Mouse (Mus musculus): ENCODE results near the gene Lyplal1.

Gene Lyplal1

DNA sequence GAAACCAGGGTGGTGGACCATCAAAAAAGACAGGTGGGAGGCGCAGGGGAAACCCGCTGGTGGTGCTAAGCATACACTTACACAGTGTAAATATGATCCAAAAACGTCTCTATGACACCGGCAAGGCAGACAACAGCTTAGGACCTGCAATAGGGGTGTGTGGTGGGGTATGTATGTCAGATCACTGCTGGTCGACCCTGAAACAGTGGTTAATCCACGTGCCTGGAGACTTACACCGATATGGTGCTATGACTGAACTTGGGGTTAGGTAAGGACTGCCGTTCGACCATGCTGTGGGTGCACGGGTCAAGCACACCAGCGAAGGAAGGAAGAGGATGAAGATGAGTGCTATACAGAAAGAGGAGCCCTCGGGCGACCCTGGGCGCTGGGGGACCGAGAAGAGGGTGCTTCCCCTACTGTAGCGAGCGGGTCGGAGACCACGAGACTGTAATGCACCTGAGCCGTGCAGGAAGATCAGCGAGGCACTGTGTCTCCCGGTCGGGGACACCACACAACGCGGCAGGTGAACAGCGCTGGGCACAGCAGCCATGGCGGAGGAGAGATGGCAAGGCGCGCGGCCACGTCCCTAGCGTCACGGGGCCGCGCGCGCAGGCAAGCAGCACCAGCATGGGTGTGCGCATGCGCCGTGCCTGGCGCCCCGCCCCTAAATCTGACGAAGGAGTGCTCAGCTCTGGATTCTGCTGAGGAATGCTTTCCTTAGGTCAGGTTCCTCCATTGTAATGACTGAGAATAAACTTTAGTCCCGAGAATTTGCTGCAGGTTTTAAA lies at the start of gene Lyplal1:
TSS of gene Lyplal1 (minus strand) at position 610 of the 788 bp plus-strand sequence.
- peak; percentile 94 for DNase-seq

DNA sequence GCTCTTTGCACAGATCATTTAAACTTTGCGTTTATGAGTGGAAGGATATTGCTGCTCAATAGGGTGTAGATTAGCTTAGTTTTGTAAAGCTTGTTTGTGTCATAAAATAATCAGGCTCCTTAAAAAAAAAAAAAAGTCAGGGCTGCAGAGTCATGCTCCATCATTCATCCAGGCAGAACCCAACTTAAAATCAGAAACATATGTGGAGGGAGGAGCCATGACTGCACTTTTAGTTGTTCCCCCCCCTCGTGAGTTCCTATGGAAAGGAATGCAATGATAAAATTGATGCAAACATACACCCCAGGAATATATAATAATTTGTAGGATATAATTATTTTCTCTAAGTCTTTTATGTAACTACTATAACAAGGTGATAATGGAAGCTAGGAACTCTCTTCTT lies 46.5 kb upstream of the Lyplal1 start:
- DNase-seq = no peak

DNA sequence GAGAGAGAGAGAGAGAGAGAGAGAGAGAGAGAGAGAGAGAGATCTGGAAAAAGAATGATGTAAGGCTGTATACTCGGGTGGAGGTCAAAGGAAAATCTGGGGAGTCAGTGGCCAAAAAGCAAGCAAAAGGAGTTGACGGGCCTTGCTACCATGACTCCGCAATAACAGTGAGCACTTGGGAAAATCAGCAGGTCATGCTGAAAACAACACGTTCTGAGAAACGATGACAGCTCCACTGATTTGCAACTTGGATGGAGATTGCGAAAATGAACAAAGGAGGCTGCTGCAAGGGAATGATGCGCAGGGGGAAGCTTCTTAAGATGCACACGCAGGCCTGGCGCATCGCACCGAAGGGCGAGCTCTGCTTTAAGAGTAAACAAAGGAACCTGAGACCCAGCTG lies 46.1 kb upstream of the Lyplal1 start:
- DNase-seq = no peak

DNA sequence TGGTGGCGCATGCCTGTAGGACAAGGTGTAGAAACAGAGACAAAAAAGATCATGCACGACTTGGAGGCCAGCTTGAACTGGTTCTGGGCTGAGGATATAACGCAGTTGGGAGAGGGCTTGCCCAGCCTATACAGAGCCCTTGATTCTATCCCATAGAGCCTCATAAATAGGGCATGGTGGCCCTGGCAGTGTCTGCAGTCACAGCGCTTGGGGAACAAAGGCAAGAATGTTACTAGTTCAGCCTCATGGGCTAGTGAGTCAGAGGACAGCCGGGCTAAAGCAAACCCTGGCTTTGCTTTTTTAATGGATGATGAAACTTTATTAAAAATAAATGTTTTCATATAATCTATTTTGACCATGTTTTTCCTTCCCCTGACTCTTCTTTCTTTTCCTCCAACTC lies 33.3 kb upstream of the Lyplal1 start:
- no peak for DNase-seq

DNA sequence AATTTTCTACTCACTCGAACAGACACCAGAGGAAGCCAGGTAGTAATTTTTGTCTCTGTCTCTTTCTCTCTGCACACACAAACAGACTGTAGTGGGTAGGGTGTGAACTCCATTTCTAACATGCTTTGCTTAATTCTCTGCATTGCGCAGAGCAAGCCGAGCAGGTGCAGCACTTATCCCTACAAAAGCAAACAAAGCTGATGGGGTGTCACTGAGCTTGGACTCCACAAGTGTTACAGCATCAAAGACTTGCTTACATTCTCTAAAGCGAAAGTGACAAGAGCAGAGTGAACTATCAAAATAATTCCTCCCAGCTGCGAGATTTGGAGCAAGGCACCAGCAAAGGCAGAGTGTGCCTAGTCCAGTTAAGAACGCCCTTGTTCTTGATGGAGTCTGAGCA lies 28.3 kb upstream of the Lyplal1 start:
- no peak for DNase-seq

DNA sequence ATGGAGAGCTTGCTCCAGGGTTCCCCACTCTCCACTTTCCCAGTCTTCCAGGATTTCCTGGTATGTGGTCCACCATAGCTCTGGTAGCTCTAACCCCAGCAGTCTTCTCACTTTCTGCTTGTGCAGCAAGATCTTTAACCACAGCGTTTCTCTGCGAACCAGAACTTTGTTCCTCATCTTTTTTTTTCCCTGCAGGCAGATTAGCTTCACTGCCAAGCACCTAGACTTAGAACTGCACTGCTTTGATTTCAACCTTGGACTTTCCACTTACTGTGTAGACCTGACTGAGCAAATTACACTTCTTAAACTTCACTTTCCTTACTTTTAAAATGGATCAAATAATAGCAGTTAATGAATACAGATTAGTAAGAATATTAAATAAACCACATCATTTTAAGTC lies 23.1 kb upstream of the Lyplal1 start:
- DNase-seq = peak; percentile 65

DNA sequence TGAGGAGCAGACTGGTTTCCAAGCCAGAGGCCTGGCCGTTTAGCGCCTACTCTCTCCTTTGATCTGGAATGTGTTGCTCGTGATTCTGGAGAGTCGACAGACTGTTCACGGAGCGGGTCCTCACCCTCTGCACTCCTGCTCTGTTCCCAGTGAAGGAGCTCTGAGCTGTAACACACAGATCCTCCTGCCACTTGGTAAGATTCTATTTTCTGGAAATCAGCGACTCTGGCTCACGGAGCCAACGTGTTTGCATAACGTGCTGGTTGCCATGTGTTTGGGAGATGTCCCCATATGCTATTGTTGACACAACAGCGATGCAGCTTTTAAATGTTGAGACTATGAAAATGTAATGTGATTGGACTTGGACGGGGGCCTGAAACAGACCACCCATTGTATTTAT lies 20.8 kb upstream of the Lyplal1 start:
- DNase-seq = no peak

DNA sequence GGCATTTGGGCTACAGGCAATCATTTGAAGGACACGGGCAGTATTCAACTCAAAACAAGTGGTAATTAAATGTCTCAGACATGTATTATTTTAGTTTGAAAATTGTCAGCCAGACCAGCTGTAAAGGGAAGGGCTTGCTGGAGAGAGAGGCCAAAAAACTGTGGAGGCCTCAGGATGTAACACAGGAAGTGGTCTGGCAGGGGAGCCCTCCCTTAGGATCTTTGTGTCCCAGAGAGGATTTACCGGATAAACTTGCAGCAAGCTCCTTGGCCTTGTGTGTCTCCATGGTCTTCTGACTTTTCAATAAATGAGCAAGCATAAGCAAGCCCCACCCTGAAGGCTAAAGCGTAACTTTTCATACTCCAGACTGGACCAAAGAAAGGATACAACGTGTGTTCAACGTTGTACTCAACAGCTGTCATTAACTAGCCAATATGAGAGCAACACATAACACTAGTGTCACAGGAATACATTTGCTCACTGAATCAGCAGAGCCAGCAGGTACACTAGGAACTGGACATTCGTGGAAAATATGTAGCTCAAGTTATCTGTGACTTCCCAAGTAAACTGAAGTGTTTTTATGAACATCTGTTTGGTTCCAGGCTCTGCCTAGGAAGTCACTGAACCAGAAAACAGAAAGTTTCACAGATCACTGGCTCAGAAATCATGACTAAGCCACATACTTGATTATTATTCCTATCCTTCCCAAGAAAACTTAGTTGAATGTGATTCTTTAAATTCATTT lies 19.7 kb upstream of the Lyplal1 start:
- DNase-seq = peak; percentile 52

DNA sequence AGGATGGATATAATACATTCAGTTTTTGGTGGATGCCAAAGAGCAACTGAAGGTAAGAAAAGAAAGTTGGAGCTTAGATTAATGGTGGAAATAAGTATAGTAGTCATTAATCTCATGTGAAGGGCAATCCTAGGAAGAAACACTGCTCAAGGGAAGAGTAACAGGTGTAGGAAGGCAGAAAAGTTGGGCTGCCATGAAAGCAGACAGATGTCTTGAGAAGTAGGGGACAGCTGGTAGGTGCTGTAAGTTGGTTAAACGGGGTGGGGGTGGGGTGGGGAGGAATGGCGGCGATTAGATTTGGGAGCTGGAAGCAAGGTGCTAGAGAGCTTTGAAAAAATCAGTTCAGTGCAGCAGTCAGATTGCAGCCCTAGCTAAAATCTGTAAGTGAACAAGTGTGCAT lies 14.4 kb upstream of the Lyplal1 start:
- DNase-seq = no peak

DNA sequence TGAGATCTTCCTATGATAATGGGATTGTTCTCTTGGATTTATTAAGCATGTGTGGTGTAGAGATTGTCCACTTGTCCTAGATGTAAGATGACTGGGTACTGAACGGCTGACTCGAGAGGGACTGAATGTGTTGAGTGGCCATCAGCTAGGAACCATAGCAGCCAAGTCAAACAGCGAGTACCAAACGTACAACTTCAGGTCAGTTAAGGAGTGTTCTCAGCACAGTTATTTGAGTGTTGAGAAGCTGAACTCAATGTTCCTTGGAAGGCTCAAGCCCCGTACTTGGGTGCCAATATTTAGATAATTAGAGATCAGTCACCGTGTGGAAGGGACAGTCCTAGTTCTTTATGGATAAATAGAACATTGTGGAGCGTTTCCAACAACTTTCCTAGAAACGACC lies 11.8 kb upstream of the Lyplal1 start:
- DNase-seq = no peak

DNA sequence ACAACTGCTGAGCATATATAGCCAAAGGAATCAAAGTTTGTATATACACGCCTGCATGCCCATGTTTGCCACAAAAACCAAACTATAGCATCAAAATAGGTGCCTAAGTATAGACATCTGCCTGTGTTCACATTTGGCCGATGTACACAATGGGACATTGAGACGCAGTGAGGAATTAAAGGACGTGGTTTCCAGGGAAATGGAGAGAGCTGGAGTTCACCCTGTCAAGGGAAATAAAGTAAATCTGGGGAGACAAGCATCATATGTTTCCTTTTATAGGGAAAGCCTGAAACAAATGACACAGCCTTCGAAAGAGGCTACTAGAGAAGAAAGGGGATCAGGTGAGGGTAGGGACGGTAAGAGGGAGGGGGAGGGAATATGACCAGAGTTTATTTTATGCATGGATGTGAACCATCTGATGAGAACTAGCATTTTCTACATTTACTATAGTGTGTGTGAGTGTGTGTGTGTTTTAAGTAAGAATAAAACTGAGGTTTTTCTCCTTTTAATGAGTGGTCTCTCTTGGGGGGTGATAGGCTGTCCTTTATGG lies 9.3 kb upstream of the Lyplal1 start:
- DNase-seq = no peak

DNA sequence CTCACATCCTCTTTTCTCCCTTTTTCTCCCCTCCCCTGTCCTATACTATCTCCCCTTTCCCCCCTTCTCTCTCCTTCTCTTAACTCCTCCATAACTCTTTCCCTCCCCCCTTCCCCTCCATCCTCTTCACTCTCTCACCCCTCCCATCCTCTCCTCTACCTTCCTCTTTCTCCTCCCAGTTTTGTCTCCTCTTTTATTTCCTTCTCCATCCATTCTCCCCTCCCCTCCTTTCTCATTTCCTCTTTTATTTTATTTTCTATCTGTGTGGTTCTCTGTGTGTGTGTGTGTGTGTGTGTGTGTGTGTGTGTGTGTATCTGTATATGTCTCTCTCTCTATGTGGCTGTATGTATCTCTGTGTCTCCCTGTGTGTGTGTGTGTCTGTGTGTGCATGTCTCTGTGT lies 6.6 kb upstream of the Lyplal1 start:
- no peak for DNase-seq

DNA sequence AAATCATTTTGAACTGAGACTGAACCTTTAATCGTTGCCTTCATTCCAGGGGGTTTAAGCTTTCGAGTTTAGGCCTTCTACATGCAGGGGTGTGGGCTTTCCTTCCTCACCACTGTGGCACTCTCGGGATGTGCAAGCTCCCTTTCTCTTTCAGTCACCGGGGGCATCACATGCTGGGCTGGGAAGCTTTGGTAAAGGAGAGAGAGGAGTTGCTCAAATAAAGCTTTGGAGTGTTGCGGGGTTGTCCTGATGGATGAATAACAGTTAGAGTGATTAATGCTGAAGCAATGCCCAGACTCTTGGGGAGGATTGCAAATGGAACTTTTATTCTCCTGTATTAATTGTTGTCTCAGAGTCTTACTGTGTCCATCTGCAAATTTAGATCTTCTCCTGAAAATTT lies 2.7 kb upstream of the Lyplal1 start:
- DNase-seq = no peak

DNA sequence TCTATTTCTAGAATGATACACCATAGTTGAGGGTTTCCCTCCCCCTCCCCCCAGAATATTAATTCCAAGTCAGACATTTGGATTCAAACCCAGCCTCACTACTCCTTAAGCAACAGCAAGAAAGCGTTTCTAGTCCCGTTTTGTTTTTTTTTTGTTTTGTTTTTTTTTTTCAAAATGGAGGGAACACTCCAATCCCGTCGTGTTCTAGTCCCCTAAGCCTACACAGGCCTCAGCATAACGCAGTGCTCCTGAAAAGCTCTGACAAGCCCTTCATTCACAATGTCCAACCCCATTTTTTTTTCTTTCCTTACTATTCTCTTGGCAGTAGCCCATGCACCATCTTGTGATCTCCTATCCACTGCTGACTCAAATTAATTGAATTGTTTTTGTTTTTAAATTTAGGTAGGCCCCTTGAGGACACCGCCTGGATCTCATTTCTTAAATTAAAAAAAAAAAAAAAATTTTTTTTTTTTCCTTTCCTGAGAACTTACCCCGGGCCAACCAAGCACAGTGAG lies 967 bp downstream of the Lyplal1 start:
- no peak for DNase-seq

DNA sequence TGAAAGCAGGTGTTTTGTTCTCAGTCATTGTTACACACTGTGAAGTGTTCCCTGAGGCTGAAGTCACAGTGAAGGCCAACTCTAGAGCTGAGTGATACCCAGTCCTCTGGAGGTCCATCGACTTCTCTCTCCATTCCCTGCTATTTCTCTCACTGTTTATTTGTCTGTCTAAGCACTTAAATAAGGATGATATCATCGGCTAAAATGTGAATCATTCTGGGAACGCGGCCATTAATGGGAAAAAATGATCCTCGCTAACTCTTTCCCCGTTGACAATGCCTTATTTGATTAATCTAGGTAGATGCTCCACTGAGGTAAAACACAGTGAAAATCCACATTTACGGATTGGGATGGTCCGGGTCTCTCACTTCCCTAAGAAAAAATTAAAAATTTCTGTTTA lies 14.8 kb downstream of the Lyplal1 start:
- DNase-seq = no peak

DNA sequence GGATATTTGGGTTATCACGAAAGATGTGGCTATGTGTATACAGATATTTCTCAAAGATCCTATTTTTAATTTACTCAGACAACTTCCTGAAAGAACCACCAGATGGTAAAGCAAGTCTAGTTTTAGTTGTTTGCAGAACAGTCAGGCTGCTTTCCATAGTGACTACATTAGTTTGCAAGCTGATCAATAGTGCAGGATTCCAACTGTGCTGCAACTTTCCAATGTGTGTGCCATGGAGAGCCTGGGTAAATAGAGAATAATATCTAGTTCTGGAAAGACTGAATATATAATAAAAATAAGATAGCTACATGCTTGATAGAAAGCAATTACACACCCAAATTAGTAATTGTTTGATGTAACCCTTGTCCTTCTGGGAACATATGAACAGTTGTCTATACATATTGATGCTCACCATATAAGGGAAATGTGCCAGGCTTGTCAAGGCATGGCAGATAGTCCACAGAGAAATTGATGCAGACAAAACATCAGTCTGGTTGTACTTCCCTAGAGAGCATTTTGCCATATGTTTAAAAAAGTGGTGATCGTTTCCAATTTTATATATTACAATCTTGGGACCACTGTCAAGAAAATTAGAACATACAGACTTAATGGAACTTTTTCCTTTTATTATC lies 50.7 kb downstream of the Lyplal1 start:
- no peak for DNase-seq

DNA sequence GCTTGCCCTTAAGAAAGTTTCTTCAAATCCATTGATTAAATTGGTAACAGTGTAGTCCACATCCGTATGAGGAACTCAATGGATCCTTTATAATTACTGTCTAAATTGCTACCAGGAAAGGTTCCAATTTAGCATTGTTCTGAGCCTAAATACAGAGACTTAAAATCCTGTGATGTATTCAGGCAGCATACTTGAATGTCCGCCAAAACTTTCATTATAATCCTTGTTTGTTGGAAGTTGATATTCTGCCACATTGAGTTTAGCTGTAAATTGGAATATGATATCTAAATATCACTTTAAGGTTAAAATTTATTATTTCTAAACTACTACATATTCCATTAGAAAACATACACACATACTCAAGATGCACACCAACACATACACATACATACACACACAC lies 57.1 kb downstream of the Lyplal1 start:
- no peak for DNase-seq

DNA sequence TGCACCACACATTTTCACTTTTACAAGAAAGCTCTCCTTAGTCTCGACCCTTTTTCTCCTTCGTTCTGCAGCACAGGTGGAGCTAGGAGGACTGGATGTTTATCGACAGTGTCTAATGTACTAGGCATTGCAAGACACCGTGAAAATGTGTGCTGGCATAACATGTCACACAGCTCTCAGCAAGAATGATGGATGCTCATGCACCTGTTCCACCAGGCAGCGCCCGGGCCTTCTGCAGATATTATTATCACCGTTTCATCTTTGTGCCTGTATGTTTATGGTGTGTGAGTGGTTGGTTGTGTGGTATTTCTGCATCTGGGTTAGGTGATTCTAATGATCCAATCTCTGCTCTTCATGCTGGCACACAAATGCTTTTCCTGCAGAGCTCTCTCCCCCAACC lies 62.9 kb downstream of the Lyplal1 start:
- DNase-seq = no peak

DNA sequence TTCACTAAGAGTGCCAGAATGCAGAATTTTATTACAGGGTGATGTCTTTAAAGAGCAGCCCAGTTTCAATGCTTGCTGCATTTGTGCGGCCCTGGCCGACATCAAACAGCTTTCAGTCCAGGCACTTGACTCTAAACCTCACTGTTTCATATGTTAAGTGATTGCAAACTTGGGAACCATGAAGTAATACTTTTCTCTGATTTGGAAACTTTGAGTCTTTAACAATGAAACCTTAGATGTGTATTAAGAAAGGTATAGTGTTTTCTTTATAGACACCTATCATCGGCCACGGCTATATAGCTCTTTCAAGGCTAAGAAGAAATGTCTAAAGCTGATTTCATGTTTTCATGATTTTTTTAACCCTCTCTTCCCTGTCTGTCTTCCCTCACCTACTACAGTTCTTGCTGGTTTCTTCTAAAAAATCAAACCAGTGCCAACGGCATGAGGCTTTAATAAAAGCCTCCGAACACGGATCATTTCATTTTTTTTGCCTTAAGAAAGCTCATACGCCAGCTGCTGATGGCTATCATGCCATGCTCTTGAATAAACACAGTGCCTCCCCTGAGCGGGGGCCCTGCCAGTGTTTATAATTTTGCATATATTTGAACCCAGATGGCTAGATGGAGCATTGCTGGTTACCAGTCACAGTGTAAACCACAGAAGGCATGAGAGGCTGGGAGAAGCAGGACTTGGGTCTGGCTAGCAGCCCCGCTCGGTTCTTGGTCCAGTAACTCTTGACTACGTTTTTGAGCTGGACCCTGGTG lies 63.6 kb downstream of the Lyplal1 start:
- no peak for DNase-seq

DNA sequence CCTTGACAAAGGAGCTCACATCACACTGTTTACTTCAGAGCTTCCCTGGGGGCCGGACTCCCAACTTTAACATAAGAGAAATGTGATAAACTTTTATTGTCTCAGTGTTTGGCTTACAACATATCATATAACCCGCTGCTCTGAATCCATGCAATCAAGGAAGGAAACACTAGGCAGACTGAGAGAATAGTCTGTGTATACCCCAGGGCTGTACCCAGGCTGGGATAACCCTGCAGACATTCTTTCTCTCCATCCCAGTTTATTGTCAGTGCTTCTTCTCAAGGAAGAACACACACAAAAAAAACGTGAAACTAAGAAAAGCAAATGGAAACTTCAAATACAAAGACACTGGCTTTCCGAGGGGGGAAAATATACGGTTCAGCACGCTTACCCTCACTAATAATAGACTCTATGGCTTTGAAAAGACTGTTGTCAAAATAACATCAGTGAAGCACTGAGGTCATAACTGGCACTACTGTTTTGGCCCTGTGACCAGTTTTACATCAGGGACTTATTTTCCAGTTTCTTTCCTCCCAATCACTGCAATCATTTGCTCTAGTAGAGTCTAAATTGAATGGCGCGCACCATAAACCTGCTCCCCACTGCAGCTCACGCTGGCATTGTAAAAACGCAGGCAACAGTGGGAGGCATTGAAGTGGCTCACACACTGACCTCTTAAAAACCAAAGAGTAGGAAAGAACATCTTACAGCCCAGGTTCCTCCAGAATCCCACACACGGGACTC lies 73.2 kb downstream of the Lyplal1 start:
- no peak for DNase-seq

DNA sequence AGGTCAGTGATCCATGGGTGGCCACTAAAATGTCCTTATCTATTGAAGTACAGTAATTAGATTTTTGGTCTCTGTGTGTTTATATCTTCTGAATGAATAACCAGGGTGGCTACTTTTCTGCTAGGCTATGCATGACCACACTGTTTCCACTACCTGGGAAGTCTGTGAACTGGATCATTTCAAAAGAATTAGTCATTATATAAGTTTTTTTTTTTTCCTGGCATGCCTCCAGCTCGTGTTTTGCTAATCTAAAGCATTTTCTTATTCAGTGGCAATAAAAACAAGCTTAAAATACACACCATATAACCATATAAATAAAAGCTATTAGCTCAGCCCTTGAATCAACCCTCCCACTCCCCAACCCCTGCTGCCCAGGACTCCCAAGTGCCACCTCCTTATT lies 75.3 kb downstream of the Lyplal1 start:
- DNase-seq = no peak

Data from kidney, adult 11 months (tissue).